Mouse (Mus musculus): ENCODE results near the gene Lhfp. TPM values are rescaled to one million over a fixed set of nuclear protein-coding genes. Genes with fewer than 3 reads are reported as not detected.
A peak's percentile ranks its signal among the peaks of the same experiment; 100 is the strongest.
"Not testable (repeated sequence)": the region's sequence is repeated elsewhere in the genome, so short reads cannot be mapped to it uniquely, and the experiment has no call there.

Gene Lhfp
- total RNA-seq, 2 experiments from 2014 or later: 24.4 to 28.7 TPM

DNA sequence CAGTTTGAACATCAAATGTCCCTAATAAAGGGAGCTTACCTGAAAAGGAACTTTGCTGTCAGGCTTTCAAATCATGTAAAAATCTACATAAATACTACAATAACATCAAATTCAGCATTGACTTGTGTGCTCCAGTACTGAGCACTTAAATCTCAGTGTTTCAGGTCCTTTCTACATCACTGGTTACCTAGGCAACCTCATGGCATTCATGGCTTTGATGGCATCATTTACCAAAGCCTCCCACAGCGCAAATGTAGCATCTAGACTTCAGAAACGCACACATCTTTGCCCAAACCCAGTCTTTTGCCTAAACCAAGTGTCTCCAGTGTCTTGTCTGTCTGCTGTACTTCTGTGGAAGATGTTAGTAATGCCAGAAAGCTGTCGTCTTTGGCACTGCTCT is 225.7 kb downstream of the Lhfp start:
- DNase-seq: no peak

DNA sequence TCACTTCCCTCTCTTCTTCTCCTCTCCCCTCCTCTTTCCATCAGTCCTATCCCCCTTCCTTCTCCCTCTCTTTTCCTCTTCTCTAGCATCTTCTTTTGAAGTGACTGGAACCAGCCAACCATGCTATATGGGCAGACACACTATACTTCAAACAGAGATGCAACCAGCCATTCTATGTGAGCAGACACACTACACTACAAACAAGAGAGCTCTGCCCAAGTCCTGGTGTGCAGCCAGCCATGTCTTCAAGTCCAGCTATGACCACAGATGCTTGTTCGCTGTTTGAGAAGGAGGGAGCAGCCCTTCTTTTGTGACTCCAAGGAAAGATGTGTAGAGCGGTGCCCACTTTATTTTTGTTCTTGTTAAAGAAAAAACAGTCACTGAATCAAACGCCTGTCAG is 231.9 kb downstream of the Lhfp start:
- no peak for DNase-seq

DNA sequence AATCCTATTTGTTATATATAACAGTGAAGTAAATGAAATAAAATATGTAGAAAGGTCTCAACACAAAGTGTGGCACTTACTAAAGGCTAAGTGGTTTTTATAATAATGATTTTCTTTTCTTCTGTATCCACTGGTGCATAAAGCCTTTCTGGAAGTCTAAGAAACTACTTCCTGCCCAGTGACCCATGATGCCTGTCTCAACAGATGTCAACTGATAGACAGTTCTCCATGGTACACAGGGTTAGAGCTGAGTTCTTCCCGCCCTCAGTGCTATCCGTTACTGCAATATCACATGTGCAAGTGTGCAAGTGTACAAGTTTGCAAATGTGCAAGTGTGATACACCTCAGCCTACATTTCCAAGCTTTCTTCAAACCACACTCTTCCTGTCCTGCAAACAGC is 236.7 kb downstream of the Lhfp start:
- no peak for DNase-seq

DNA sequence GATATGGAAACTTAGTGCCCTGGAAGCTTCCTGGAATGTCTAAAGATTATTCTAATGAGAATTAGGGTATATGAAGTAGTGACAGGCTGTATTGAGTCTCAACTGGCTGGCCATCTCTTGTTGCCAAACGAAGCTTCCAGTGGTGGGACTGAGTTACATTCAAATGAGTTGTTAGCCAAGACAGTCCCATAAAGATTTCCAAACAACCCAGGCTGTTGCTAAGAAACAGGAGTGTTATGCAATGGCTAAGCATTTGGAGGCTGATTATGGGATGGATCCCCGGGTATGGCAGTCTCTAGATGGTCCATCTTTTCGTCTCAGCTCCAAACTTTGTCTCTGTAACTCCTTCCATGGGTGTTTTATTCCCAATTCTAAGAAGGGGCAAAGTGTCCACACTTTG is 240.7 kb downstream of the Lhfp start:
- DNase-seq: not testable (repeated sequence)

DNA sequence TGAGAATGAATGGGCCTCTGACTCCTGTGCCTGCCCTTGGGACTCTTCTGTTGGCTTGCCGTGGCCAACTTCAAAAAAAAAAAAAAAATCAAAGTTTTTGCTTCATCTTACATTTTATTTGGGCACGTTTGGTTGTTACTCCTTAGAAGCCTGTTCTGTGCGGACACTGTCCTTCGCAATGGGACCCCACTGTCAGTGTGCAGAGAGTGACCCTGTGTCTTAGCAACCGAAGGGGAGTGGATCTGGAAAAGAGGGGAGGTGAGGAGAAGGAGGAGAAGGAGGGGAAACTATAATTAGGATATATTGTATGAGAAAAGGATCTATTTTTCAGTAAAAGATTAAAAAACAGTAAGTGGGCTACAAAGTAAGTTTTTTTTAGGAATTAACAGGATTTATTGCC is 242.7 kb downstream of the Lhfp start:
- DNase-seq: no peak

DNA sequence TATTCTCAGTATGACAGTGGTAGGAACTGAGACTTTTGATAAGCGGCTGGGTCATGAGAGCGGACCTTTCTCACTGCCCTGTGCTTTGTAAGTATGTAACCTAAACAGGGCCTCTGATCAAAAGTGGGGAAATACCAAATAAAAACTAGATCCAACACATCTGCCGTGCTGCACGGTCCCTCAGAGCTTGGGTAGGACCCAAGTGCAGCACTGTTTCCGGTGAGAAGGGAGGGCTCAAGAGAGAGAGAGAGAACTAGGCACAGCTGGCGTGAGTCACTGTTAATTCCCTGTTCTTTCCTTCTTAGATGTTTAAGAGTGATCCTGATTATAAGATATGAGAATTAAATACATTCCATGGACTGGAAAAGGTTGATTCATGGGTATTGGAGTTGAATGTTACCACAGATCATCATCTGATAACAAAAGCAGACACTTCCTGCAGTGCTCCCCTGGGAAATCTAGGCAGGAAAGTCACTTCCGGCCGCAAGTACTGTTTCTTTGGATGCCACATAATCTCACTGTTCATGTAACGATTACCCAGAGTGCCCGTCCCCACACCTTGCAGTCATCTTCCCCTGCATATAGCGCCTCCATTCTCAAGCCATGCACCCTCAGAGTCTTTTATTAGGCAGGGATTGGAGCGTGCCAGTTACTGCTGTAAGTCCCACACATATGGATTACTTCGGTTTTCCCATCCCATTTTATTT is 243.3 kb downstream of the Lhfp start:
- DNase-seq: no peak

DNA sequence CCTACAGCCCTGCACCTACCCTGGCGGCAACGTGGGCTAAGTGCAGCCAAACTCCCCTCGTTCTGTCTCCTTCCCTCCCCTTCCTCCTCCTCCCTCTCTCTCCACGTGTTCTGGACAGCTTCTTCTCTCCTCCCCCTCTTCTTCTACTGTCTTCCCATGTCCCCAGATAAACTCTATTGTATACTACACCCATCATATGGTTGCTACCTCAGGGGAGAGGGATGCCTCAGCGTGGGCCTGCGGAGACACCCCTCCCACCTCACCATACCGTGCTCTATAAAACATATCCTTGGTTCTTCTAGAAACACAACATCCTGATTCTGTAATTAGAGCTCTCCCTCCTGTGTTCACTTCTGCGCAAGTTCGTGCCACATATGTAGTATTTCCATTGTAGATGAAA is 247.3 kb downstream of the Lhfp start:
- no peak for DNase-seq

DNA sequence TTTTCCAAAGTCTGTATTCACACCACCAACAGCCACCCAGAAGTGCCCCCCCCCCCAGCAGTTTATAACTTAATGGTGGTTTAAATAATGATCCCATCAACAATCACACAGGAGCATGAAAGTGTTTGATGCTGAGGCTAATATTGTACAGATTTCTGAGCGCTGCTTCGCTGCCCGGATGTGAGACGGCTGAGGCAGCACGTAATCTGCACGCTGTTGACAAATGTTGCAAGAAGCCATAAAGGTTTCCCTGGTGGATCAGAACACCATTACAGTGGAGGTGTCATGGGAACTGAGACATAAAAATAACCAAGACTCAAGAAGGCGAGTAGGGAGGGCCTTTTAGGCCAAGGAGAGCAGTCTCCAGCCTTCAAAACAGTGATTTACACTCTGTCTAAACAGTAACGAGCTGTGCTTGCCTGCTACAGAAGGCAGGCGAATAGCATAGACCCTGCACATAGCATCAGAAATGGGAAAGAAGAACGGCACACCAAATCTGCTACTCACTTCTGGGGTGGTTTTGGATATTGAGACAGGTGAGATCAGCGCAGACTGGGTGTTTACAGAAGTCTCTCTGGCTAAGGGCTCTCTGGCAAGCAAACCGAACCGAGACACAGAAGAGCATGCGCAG is 248.4 kb downstream of the Lhfp start:
- peak; percentile 16 for DNase-seq

DNA sequence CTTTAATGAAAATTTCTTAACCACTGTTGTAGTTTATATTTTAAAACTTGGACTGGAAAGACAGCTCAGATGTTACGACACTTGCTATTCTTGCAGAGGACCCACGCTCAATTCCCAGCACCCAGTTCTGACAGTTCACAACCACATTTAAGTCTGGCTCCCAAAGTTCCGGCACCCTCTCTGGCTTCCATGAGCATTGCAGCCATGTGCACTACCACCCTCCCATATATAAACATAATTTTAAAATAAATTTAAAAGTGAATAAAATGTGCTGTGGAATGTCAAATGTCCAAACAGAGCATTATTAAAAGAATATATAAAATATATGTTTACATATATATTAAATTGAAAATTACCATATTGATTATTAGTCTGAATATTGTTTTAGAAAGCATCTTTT is 249.9 kb downstream of the Lhfp start:
- no peak for DNase-seq

DNA sequence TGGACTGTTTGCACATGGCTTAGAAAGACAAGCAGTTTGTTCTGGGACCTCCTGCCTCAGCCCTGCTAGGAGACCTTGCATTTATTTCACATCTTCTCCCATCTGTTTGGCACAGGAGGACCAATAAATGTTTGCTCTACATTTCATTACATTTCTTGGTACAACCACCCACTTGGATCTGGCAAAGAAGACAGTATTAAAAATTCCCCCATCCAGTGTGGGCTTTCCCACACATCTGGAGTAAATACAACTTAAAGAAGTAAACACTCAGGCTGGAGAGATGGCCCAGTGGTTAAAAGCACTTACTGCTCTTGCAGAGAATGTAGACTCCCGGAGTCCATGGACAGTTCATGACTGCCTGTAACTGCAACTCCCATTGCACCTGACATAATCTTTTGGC is 250.6 kb downstream of the Lhfp start:
- no peak for DNase-seq

DNA sequence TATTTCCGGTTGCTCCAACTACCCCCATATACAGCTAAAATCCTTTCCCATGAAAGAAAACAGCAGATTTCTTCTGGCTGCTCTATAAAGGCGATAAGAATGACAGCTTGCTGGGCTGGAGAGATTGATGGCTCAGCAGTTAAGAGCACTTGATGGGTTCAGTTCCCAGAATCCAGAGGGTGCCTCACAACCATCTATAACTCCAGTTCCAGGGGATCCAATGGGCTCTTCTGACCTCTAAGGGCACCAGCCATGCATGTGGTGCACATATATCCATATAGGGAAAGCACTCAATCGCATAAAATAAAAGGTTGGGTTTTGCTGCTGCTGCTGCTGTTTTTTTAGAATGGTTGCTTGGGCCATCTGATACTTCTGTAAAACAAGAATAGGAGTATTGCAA is 251.1 kb downstream of the Lhfp start:
- no peak for DNase-seq

DNA sequence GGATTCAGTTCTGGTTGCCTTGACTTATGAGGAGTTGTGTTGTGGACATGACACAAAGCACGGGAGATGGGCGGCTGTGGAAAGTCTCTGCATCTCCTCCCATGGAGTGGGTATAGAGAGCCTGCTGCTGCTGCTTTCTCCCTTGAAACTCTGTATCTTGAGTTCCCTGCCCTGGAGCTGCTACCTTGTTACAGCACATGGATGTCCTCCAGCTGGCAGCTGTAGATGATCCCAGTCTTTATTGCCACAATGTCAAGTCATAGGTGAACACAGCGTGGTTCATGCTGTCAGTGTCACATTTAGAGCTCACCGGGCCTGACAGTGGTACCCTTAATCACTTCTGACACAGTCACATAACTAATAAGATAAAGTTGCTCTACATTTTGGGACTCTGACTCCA is 251.7 kb downstream of the Lhfp start:
- DNase-seq: no peak

DNA sequence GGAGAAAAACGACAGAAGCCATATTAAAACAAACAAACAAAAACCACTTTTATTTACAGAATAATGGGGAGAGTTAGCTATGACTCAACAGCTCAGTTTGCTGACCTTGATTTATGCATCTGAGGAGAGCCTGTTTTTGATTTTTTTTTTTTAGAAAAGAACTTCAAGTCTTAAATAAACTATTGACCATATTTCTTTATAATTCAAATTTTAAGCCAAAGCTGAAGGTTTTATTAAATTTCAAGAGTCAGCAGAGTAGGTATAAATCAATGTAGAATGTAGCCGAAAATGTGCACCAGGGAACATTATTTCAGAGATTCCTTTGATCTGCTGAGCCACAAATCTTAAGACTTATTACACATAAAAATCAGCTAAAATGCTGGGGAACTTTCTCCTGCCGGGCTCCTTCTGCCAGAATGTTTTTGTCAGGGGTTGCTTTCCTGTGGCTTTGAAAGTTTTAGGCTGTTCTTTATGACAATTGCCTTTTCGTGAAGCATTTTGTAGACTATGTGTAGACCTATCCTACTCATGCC is 252.6 kb downstream of the Lhfp start:
- no peak for DNase-seq

DNA sequence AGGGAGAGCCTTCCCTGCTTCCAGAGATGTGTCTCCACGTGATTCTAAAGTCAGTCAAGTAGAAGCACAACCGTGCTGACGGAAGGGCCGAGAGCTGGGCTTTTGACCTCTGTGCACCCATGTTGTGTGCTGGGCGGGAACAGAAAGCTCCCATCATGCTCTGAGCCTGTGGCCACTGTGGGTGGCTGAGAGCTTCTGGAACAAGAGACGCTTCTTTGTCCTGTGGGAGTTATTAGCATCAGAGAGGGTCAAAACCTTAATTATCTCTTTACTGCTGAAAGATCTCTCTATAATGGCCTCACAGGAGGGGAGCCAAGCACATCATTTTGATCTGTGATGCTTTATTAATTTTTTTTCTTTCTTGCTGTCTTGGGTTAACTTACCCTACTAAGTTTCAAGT is 253.5 kb downstream of the Lhfp start:
- no peak for DNase-seq

DNA sequence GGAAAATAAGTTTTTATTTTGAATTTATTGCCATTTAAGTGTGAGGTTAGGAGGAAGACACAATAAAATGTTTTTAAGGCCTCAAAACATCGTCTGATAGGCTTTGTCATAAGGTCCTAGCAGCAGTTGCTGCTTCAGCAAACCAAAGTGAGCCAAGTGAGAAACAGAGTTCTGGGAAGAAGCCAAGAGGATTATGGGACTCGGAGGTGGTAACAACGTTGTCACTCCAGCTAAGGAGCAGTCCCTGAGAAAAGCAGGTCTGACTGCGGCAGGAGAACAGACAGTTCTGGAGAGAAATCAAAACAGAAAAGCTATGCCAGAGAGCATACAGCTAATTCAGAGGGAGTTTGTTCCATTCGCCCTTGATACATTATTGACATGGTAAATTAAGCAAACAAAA is 260.5 kb downstream of the Lhfp start:
- DNase-seq: no peak

DNA sequence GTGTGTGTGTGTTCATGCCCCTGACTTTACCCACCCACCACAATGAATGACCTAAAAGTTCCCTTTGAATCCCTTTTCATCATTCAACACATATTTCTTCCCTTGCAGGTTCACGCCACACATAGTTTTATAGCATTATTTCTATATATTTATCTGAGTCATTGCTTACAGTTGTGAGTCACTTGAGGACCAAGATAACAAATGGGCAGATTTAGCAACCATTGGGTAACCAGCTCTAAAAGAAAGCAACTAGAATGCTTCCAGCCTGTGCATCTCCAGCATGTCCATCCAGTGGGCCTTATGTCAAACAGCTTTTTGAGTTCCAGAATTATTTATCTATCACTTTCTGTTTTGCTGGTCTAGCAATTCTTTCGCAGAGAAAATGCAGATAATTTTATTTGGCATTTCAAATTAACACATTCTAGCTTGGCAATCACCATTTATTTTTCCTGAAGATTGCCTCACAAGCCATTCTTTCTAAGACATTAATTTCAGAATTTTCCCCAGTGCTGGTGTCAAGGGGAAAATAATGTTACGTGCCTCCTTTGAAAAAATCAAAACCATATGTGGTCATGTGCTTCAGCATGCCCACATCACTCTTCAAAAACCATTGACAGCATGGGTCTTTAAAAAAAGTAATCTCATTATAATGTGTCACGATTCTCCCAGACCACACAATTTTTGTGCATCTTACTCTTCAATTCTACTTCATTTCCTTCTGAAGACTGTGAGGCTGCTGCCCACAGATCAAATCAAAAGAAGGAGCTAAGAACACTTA is 263.0 kb downstream of the Lhfp start:
- no peak for DNase-seq

DNA sequence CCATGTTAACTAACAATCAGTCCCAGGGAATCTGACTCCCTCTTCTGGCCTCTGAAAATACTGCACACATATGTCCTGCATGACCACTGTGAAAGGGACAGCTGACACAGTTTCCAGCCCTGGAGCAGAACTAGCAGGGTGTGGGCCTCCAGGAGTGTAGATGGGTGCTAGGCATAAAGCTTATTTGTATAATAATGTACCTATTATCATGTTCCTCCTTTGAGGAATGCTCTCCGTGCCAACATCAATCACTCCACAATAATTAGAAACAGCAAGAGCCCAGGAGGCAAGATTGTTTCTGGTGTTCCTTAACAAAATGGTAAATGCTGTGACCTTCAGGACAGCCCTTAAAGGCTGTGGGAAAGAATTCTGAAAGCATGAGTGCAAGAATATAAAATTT is 264.5 kb downstream of the Lhfp start:
- DNase-seq: no peak

DNA sequence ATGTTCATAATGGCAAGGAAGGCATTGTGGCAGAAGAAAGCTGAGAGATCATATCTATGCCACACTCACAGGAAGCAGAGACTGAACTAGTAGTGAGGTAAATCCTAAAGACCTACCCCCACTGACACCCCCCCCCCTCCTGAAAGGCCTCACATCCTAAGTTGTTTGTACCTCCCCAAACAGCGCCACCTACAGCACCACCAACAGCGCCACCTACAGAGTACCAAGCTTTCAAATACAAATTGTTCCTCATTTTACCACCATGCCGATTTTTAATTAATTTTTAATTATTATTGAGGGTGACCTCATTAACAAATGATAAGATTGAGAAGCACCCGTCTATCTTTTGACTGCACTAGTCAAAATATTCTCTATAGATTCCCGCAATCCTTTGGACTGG is 267.3 kb downstream of the Lhfp start:
- DNase-seq: no peak

DNA sequence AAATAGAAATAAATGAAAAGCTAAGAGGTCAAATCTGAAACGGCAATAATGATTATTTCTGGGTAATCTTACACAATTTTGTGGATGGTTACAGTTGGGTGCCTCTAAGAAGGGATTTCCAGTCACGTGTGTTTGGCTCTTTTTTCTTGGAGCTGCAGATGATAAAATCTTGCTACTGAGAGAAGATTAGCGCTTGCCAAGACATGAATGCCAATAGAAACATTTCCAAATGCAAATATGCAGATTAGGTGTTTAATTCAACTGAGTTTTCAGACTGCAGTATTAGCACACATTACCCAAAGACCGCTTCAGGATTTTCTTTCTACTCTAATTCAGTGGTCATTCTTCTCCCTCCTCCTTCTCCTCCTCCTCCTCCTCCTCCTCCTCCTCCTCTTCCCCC is 268.8 kb downstream of the Lhfp start:
- DNase-seq: no peak

DNA sequence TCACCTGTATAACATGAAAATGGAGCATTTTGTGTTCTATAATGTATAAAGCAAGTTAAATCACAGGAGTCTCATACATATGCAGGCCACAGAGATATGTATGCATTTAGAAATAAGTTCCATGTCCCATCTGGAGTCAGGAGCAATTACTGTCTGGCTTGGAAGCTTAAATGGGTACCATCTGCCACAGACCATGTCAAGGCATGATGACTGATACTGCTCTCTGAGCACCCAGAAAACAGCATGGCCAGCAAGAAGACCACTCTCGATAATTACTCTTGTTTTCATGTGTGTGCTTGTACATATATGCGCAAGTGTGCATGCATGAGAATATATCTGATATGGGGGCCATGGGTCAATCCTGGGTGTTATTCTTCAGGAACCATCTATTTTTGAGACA is 269.3 kb downstream of the Lhfp start:
- DNase-seq: no peak
